ENCODE assay signal across 14 mouse cellular contexts in genomic region chr4:122829339-122829738, GRCm38 (mm10).
"Had no signal": no experiment of that assay in that cellular context is flagged by ENCODE, and none has a peak within 500 bp of the region (broad histone marks: within the 10 kb centered on the region; RNA-seq: fewer than 3 reads in every experiment).

No protein-coding gene starts in this region.

- H3K4me1 ChIP-seq: limb, embryonic 10.5 days; limb, embryonic 13.5 days had no signal

- H3K4me2 ChIP-seq: limb, embryonic 13.5 days; liver, embryonic 13.5 days; midbrain, embryonic 11.5 days had no signal

- H3K9ac ChIP-seq: limb, embryonic 13.5 days; liver, embryonic 13.5 days had no signal

- H3K27me3 ChIP-seq: limb, embryonic 13.5 days; liver, embryonic 13.5 days had no signal

- H3K27ac ChIP-seq: kidney, postnatal 0 days; layer of hippocampus, adult 2 months; limb, embryonic 10.5 days; limb, embryonic 13.5 days; liver, embryonic 13.5 days had no signal

- H3K36me3 ChIP-seq: limb, embryonic 10.5 days; limb, embryonic 13.5 days; liver, embryonic 13.5 days had no signal

- DNase-seq: kidney, adult 2 months; kidney, postnatal 25 days; liver, embryonic 13.5 days; lung, adult 2 months; lung, postnatal 14 days; lung, postnatal 4 days; midbrain, embryonic 14.5 days; thymus, adult 18-20 months; thymus, postnatal 4 days had no signal

- H3K4me3 ChIP-seq: layer of hippocampus, adult 2 months; limb, embryonic 10.5 days; limb, embryonic 13.5 days; liver, embryonic 13.5 days had no signal

- H3K9me3 ChIP-seq: limb, embryonic 10.5 days; limb, embryonic 13.5 days; liver, embryonic 13.5 days had no signal
